Mouse (Mus musculus) brain, embryonic 14.5 days (tissue): Measurements from ENCODE around the gene Eif4a3.

Source experiments
- CTCF ChIP-seq: fragments of 200-500 bp; IDR thresholded peaks from 2 replicates; pipeline ENCODE4 v1.5.1; 2012; ENCODE audit warnings: inconsistent platforms, mild to moderate bottlenecking, moderate library complexity, borderline replicate concordance; ENCODE audit not compliant: insufficient read depth, insufficient read length; ENCODE audit errors: extremely low read depth
- POLR2A ChIP-seq: fragments of 200-500 bp; IDR thresholded peaks from 2 replicates; pipeline ENCODE4 v1.6.1; 2012; ENCODE audit warnings: mild to moderate bottlenecking, inconsistent platforms, borderline replicate concordance; ENCODE audit not compliant: poor library complexity, insufficient read depth, insufficient read length, severe bottlenecking; ENCODE audit errors: extremely low read depth

GRCm38 (mm10) chr11:119267241-119267674 is 32.6 kb downstream of the Eif4a3 start:
- TF ChIP-seq CTCF (no peak), POLR2A (no peak)
